Mouse (Mus musculus) intestine, embryonic 15.5 days (tissue): ENCODE measurements around the gene Ctdsp2. TPM values are rescaled to one million over a fixed set of nuclear protein-coding genes. Genes with fewer than 3 reads are reported as not detected.

Source experiments
- ATAC-seq: fragments of 200-750 bp; cut with Nextera tagmentation; 2 replicates; pipeline ENCODE4 v1.8.0; 2017; ENCODE audit warnings: moderate TSS enrichment, moderate library complexity
- H3K27ac ChIP-seq: fragments of 300-500 bp; sonication (generic); 2 replicates; pipeline ENCODE4 v1.5.1; 2015; ENCODE audit warnings: mild to moderate bottlenecking, inconsistent platforms
- H3K27me3 ChIP-seq: fragments of 300-500 bp; sonication (generic); replicated peaks from 2 replicates; pipeline ENCODE4 v1.6.1; 2015; ENCODE audit warnings: inconsistent platforms
- H3K36me3 ChIP-seq: fragments of 300-500 bp; sonication (generic); 2 replicates; pipeline ENCODE4 v1.6.1; 2015; ENCODE audit warnings: inconsistent platforms
- H3K4me1 ChIP-seq: fragments of 300-500 bp; sonication (generic); replicated peaks from 2 replicates; pipeline ENCODE4 v1.6.1; 2015; ENCODE audit warnings: inconsistent platforms
- H3K4me2 ChIP-seq: fragments of 300-500 bp; sonication (generic); replicated peaks from 2 replicates; pipeline ENCODE4 v1.6.1; 2015; ENCODE audit warnings: mild to moderate bottlenecking, inconsistent platforms
- H3K4me3 ChIP-seq: fragments of 300-500 bp; sonication (generic); replicated peaks from 2 replicates; pipeline ENCODE4 v1.5.1; 2015; ENCODE audit warnings: inconsistent platforms
- H3K9ac ChIP-seq: fragments of 300-500 bp; sonication (generic); 2 replicates; pipeline ENCODE4 v1.6.1; 2015; ENCODE audit warnings: inconsistent platforms
- H3K9me3 ChIP-seq: fragments of 300-500 bp; sonication (generic); 2 replicates; pipeline ENCODE4 v1.6.1; 2016; ENCODE audit warnings: inconsistent platforms
- WGBS: fragments of 180-500 bp; shearing (Covaris S2); methylation state at CpG from one replicate; pipeline ENCODE4 v1.1.7; 2015; 5-methylcytosine and 5-hydroxymethylcytosine counted together
- polyA plus RNA-seq: library from polyadenylated mRNA; unstranded; fragments of >200 nt; fragmentation: Nextera tagmentation; extraction: Ambion mirVana; gene quantifications from 2 replicates; pipeline ENCODE4 v1.2.1, GENCODE M21; 2015

The Ctdsp2 gene
- polyA plus RNA-seq, 1 experiment from 2014 or later: 53.6 TPM

DNA sequence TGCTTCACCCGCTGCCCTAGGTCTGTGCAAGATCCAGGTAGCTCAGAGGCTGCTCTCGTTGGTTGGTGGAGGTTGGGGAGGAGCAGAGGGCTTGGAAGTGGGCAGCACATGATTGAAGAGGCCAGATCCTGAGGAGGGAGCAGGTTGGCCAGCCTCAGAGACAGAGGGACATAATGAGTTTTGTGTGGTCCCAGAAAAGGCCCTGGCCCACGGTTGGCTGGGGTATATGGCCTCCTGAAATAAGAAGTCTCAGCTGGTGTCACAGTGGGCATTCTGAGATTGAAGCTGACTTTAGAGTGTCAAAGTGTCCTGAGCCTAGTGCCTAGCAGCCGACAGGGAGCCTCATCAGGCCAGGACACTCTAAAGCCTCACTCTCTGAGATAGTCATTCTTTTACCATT lies 6.6 kb downstream of the Ctdsp2 start:
- ATAC-seq: no peak
- Histone ChIP-seq H3K27me3 (no peaks in the 10 kb centered on the region), H3K9me3 (no peaks in the 10 kb centered on the region), H3K4me2 (peak overlapping the region; percentile 35), H3K4me3 (no peak overlapping the region), H3K9ac (peak overlapping the region; percentile 17; the same call in 1 of the 2 replicates), H3K4me1 (peaks cover 88% of the 10 kb centered on the region), H3K36me3 (no peaks in the 10 kb centered on the region; the same call in 1 of the 2 replicates), H3K27ac (peak overlapping the region; percentile 56; the same call in 1 of the 2 replicates)
- 77% methylated on average over 4 of the region's 4 CpGs for WGBS

DNA sequence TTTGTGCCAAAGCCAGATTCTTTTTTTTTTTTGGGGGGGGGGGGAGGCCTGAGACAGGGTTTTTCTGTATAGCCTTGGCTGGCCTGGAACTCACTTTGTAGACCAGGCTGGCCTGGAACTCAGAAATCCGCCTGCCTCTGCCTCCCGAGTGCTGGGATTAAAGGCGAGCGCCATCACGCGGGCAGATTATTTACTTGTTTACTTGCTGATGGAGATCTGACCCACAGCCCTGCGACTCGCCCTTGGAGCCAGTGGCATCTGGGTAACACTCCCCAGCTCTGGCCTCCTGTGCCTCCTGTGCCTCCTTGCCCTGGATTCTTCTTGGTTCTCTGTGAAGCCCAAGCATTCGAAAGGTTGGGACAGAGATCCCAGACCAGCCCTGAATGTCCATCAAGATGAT lies 7.1 kb downstream of the Ctdsp2 start:
- Histone ChIP-seq H3K4me3 (no peak overlapping the region), H3K27ac (peak overlapping the region; percentile 89; the same call in 1 of the 2 replicates), H3K4me2 (no peak overlapping the region), H3K9ac (peak overlapping the region; percentile 1; the same call in 1 of the 2 replicates), H3K36me3 (no peaks in the 10 kb centered on the region; the same call in 1 of the 2 replicates), H3K9me3 (no peaks in the 10 kb centered on the region), H3K4me1 (peaks cover 91% of the 10 kb centered on the region), H3K27me3 (no peaks in the 10 kb centered on the region)
- 82% methylated on average over 9 of the region's 9 CpGs for WGBS
- no peak for ATAC-seq

DNA sequence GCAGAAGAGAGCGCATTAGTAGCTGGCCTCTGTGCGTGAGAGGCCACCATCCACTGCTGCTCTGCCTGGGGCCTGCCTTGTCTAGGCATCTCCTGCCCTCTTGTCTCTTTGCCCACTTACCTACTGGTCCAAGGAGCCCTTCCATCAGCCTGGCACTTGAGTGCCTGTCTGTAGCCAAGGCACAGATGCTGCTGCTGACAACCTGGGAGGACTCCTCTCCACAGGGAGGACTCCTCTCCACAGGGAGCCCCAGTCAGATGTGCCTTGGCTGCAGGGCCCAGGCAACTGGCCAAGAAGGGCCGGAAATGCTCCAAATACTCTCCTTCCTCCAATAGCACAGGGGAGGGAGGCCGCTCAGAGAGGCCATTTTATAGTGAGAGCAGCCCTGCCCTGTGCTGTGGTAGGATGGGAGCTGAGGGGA lies 8.0 kb downstream of the Ctdsp2 start:
- Histone ChIP-seq H3K4me3 (no peak overlapping the region), H3K27ac (peak overlapping the region; percentile 89), H3K36me3 (peaks cover 6% of the 10 kb centered on the region; the same call in 1 of the 2 replicates), H3K27me3 (no peaks in the 10 kb centered on the region), H3K4me2 (peak overlapping the region; percentile 34), H3K9ac (0 out of 2 replicates have a peak overlapping the region, but pooled peaks have one; percentile 6), H3K4me1 (peaks cover 88% of the 10 kb centered on the region), H3K9me3 (no peaks in the 10 kb centered on the region)
- 44% methylated on average over 4 of the region's 4 CpGs for WGBS
- peak; percentile 45 for ATAC-seq

DNA sequence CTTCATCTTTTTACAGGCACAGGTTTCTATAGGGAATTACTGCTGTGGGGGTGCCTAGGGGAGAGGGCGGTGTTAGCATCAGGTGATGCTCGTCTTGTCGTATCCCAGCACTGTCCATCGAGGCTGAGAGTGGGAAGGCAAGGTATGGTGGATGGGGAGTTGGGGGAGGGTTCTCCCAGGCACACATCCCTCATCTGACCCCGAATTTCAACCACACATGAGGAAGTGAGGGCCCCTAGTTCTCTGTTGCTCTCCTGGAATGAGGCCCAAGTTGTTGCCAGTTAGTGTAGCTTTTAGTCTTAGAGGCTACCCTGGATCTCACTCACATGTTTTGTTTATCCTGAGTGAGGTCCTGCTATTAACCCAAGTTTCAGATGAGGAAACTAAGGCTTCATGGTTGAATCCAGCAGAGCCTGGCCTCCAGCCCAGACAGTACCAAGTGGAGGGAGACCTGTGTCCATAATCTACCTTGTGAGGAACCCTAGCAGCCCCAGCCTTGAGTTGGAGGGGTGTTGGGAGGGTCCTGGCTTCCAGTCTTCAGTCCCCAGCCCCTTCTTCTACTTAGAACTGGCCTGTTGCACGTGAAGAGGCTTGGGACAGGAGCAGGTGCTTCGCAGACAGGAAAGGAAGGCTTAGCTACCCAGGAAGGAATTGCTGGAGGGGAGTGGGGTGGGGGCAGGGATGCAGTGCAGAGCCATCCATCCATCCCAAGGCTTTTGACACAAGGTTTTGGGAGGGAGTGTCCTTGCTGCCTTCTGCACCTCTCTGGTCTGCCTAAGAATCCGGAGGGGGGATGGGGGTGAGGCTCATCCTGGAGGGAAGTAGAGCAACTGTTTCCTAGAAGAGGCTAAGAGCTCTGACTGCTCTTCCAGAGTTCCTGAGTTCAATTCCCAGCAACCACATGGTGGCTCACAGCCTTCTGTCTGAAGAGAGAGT lies 8.9 kb downstream of the Ctdsp2 start:
- H3K4me1 ChIP-seq: peaks cover 79% of the 10 kb centered on the region
- 54% methylated on average over 8 of the region's 8 CpGs for WGBS
- H3K36me3 ChIP-seq: peaks cover 11% of the 10 kb centered on the region
- 0 out of 2 replicates have a peak overlapping the region, but pooled peaks have one; percentile 2 for H3K4me3 ChIP-seq
- peak overlapping the region; percentile 89 for H3K27ac ChIP-seq
- no peak for ATAC-seq
- H3K27me3 ChIP-seq: no peaks in the 10 kb centered on the region
- peak overlapping the region; percentile 34 for H3K4me2 ChIP-seq
- H3K9me3 ChIP-seq: no peaks in the 10 kb centered on the region
- H3K9ac ChIP-seq: 0 out of 2 replicates have a peak overlapping the region, but pooled peaks have one; percentile 6

DNA sequence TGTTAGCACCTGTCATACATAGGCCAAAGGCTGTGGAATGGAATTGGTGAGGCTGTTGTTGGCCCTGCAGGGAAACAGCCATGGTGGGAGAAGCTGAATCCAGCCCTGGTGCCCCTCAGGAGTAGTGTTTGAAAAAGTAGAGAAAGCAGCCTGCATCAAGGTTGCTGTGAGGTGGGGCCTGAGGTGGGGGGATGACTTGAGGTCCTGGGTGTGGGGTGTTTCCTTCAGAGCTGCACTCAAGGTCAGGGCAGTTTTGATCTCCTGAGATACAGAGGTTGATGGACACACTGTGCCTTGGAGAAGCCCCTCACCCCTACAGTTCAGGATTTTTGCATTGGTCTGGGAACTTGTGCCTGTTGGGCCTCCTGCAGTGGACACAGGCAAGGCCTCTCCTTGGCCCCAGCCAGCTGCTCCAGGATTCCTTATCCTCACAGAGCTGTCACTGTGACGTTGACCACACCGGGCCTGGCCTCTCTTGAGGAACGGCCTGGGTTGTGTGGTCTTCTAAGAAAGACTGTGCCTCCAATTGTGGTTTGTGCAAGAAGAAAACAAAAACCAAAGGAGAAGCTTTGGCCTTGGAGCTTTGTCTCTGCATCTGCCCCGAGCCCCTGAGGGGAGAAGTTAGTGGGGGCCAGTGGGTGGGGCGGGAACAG lies 10.1 kb downstream of the Ctdsp2 start:
- H3K27me3 ChIP-seq: no peaks in the 10 kb centered on the region
- peaks cover 21% of the 10 kb centered on the region for H3K36me3 ChIP-seq
- 0 out of 2 replicates have a peak overlapping the region, but pooled peaks have one; percentile 2 for H3K4me3 ChIP-seq
- H3K4me2 ChIP-seq: no peak overlapping the region
- peaks cover 68% of the 10 kb centered on the region for H3K4me1 ChIP-seq
- H3K27ac ChIP-seq: peak overlapping the region; percentile 28
- no peaks in the 10 kb centered on the region for H3K9me3 ChIP-seq
- 42% methylated on average over 5 of the region's 5 CpGs for WGBS
- H3K9ac ChIP-seq: 0 out of 2 replicates have a peak overlapping the region, but pooled peaks have one; percentile 2
- ATAC-seq: no peak

DNA sequence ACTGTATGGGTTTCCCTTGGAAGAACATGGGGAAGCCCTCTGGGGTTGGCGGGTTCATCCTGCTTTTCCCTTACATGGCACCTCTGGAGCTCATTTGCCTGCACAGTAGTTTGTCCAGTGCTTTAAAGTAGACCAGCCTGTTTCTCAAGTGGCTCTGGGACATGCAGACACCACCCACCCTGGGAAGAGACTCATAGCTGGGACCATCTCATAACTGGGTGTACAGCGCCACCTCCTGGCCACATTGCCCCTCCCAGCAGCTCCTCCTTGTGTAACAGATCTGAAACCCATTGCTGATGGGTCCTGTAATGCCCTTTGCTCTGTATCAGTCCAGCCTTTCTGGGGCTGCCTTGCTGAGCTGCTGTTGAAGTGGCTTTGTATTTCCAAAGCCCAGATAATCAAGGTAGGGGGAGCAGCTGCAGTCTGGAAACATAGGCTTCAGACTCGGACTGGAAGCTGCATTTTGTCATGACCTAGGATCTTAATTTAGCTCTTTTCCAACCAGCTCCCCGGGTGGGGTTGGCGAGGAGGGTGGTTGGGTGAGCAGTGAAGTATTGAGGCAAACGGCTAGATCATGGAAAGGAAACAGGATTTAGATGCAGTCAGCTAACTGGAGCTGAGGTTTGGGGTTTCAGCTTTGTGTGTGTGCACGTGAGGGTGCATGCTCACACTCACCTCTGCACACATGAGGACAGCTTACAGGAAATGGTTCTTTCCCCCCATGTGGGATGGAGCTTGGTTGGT lies 12.0 kb downstream of the Ctdsp2 start:
- H3K27ac ChIP-seq: peak overlapping the region; percentile 67; the same call in 1 of the 2 replicates
- ATAC-seq: peak; percentile 84
- H3K27me3 ChIP-seq: no peaks in the 10 kb centered on the region
- no peak overlapping the region; the same call in 1 of the 2 replicates for H3K9ac ChIP-seq
- H3K4me2 ChIP-seq: no peak overlapping the region
- peaks cover 50% of the 10 kb centered on the region for H3K4me1 ChIP-seq
- no peak overlapping the region for H3K4me3 ChIP-seq
- no peaks in the 10 kb centered on the region for H3K9me3 ChIP-seq
- WGBS: 51% methylated on average over 7 of the region's 7 CpGs
- H3K36me3 ChIP-seq: peaks cover 38% of the 10 kb centered on the region

DNA sequence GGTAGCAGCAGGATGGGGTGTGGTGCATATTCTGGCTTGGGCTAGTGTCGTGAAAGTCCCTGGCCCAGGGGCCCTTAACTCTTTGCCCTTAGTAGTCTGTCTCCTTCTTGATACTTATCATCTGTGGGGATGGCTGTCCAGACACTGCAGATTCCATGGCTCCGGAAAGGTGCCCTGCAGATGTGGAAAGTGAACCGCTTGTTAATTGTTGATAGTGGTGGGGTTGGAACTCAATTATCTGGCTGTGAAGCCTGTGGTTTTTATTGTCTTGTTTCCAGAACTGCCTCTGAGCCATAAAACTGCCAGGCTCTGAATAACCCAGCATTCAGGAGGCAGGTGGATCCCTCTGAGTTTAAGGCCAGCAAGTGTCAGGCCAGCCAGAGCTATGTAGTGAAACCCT lies 13.2 kb downstream of the Ctdsp2 start:
- Histone ChIP-seq H3K4me3 (no peak overlapping the region), H3K4me2 (no peak overlapping the region), H3K4me1 (peaks cover 39% of the 10 kb centered on the region), H3K27ac (no peak overlapping the region), H3K36me3 (peaks cover 41% of the 10 kb centered on the region), H3K9me3 (no peaks in the 10 kb centered on the region), H3K27me3 (no peaks in the 10 kb centered on the region), H3K9ac (no peak overlapping the region)
- no peak for ATAC-seq
- 50% methylated on average over 3 of the region's 3 CpGs for WGBS

DNA sequence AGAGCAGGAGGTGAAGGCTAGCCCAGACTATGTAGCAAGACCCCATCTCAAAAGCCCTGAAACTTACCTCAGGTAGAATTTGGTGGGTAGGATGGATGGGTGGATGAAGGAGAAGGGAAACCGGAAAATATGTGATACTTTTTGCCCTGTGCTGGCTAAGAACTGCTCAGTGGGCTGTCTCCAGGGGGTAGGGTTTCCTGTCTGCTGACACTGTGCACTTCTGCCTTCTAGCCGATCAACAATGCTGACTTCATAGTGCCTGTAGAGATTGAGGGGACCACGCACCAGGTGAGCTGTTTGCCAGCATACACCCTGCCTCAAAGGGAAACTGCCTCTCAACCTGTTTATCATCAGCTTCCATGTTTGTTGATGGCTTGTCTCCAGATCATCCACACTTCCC lies 15.1 kb downstream of the Ctdsp2 start:
- Histone ChIP-seq H3K4me2 (no peak overlapping the region), H3K27me3 (no peaks in the 10 kb centered on the region), H3K9ac (no peak overlapping the region), H3K4me3 (no peak overlapping the region), H3K27ac (no peak overlapping the region), H3K4me1 (peaks cover 20% of the 10 kb centered on the region), H3K36me3 (peaks cover 56% of the 10 kb centered on the region), H3K9me3 (no peaks in the 10 kb centered on the region)
- WGBS: 86% methylated on average over 3 of the region's 3 CpGs
- ATAC-seq: no peak

DNA sequence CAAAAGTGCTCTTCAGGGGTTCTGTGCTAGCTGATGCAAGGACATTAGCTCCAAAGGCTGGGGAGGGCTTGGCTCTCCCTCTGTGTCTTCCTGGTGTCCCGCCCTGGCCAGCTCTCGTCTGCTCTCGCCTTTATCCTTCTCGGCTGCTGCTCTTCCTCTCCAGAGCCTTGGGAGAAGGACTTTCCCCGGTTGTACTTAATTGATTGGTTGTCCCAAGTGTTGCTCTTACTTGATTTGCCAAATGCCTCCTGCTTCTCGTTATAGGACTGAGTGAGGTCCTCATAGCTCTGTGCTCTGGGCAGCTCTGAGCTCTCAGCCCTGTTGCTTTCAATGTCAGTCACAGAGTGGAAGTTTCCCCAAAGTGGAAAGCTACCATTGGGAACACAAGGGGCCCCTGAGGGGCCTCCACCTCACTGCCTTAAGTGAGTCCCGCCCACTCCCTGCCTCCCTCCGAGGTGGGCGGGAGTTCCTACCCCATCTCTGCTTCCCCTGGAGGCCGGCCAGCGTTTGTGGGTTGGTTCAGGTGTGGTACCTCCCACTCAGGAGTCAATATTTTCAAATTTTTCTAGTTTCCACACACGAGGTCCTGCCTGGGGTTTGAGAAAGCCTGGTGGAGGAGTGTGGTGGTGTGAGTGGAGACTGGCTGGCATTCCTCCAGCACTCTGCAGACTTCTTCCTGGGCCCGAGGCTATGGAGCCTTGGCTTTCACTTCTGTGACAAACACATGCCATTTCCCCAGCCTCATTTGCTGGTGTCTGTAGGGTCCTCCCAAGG lies 19.0 kb downstream of the Ctdsp2 start:
- Histone ChIP-seq H3K9me3 (no peaks in the 10 kb centered on the region), H3K4me3 (no peak overlapping the region), H3K27me3 (no peaks in the 10 kb centered on the region), H3K36me3 (peaks cover 57% of the 10 kb centered on the region), H3K4me1 (no peaks in the 10 kb centered on the region), H3K9ac (no peak overlapping the region), H3K4me2 (no peak overlapping the region), H3K27ac (no peak overlapping the region)
- ATAC-seq: no peak
- 66% methylated on average over 13 of the region's 13 CpGs for WGBS

DNA sequence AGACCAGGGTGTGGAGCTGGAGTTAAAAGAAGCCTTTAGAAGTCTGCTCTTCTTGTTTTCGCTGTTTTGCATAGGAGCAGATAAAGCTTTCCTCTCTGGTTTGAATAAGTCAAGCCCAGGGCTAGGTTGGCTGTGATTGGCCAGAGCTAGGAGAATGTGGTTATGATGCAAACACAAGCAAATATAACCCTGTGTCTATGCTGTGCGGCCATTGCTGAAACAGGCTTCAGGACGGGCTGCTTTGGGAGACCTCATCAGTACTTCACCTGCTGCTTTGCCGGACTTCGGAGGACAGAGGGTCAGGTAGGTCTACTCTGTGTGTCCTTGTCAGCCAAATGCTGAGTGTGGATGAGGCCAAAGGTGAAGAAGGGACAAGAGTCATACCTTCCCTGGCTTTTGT lies 22.0 kb downstream of the Ctdsp2 start, which contains the start of gene Avil:
Gene Avil (plus strand): TSS at position 181 of the 400 bp plus-strand sequence.
- no peaks in the 10 kb centered on the region for H3K4me1 ChIP-seq
- peaks cover 30% of the 10 kb centered on the region for H3K36me3 ChIP-seq
- H3K27me3 ChIP-seq: no peaks in the 10 kb centered on the region
- no peaks in the 10 kb centered on the region for H3K9me3 ChIP-seq
- no peak within 1 kb of the TSS for H3K9ac ChIP-seq
- 0 out of 2 replicates have a peak, but pooled peaks have one; percentile 36 for ATAC-seq
- H3K27ac ChIP-seq: no peak within 1 kb of the TSS
- 86% methylated on average over 5 of the region's 5 CpGs for WGBS
- H3K4me3 ChIP-seq: no peak within 1 kb of the TSS
- no peak within 1 kb of the TSS for H3K4me2 ChIP-seq

DNA sequence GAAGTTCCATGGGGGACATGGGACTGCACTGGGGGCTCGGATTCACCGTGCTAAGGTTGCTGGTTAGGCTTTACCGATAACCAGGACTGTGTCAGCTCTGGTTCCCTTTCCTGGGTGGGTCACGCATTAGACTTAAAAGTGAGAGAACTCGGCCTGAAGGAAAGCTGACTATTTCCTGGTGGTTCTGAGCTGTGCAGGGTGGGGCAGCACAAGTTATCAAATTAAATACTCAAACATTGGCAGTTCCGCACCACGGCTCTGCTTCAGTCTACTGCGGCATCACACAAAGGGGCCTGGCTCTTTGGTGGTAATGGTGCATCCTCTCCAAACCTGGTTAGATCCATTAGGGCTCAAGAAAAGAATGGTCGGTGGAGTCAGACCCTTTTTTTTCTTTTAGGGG lies 22.8 kb downstream of the Ctdsp2 start:
- Histone ChIP-seq H3K9ac (no peak overlapping the region), H3K36me3 (peaks cover 27% of the 10 kb centered on the region), H3K4me2 (no peak overlapping the region), H3K9me3 (no peaks in the 10 kb centered on the region), H3K27ac (no peak overlapping the region), H3K4me3 (no peak overlapping the region), H3K27me3 (no peaks in the 10 kb centered on the region), H3K4me1 (no peaks in the 10 kb centered on the region)
- 75% methylated on average over 9 of the region's 9 CpGs for WGBS
- ATAC-seq: no peak
